Mouse (Mus musculus) erythroblast, embryonic 14.5 days (primary cell): ENCODE data around the gene Sumf1. TPM values are rescaled to one million over a fixed set of nuclear protein-coding genes. Genes with fewer than 3 reads are reported as not detected.

ENCODE experiments used
- H3K27me3 ChIP-seq: 2 replicates; pipeline ENCODE4 v1.6.1; 2012; ENCODE audit warnings: inconsistent platforms; ENCODE audit not compliant: control insufficient read depth
- H3K36me3 ChIP-seq: 2 replicates; pipeline ENCODE4 v1.6.1; 2012; ENCODE audit warnings: mild to moderate bottlenecking, inconsistent platforms; ENCODE audit not compliant: control insufficient read depth
- H3K4me1 ChIP-seq: 2 replicates; pipeline ENCODE4 v1.6.1; 2012; ENCODE audit warnings: inconsistent platforms; ENCODE audit not compliant: control insufficient read depth
- H3K4me3 ChIP-seq: replicated peaks from 2 replicates; pipeline ENCODE3; 2012; ENCODE audit warnings: moderate library complexity, mild to moderate bottlenecking, inconsistent platforms
- H3K9me3 ChIP-seq: 2 replicates; pipeline ENCODE4 v1.6.1; 2012; ENCODE audit warnings: low read length, inconsistent platforms, mixed read lengths; ENCODE audit not compliant: control insufficient read depth
- GATA1 ChIP-seq: IDR thresholded peaks from 2 replicates; pipeline ENCODE4 v1.6.1; 2012; ENCODE audit warnings: low read length, inconsistent platforms, mixed read lengths
- TAL1 ChIP-seq: IDR thresholded peaks from 3 replicates; pipeline ENCODE4 v1.6.1; 2012; ENCODE audit warnings: low read length, inconsistent platforms, mixed read lengths
- polyA plus RNA-seq: library from polyadenylated mRNA; stranded (reverse); fragments of >175 nt; gene quantifications from 2 replicates; pipeline ENCODE4 v1.2.3, GENCODE M21; 2012

The Sumf1 gene
- polyA plus RNA-seq, 1 experiment, result 1.5 TPM

DNA sequence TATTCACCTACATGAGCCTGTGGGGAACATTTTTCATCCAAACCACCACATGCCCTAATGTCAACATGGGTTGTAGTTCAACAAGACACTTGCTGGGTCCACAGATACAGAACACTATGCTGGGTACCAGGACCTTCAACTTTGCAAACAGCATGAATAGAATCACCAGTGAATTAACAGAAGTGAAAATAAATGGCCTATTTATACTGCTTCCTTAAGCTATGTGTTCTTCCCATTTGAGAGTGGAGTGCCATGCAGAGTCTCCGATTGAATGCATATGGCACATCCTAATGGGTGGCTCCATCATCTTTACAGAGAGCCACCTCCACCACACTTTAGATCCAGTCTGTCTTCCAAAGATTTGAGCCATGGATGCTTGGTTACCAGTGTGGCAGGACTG, 5.3 kb upstream of the Sumf1 start:
- no peak for TF ChIP-seq TAL1
- no peak for TF ChIP-seq GATA1
- Histone ChIP-seq H3K9me3 (no peaks in the 10 kb centered on the region), H3K4me3 (no peak overlapping the region), H3K27me3 (peaks cover 16% of the 10 kb centered on the region), H3K36me3 (no peaks in the 10 kb centered on the region), H3K4me1 (peaks cover 2% of the 10 kb centered on the region)

DNA sequence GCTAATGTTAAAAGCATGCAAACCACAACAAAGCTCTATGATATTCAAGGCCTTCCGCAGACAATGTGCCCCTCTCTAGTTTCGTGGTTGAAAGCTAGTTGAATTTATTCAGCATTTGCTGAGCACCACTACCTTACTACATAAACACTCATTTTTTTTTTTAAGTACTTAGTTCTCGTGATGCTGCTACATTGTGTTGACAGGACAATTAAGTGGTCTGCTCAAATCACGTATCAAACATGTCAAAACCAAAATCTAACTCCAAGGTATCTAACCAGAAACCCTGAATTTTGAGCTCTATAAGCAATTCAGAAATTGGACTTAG, 265 bp upstream of the Sumf1 start:
- no peaks in the 10 kb centered on the region for H3K9me3 ChIP-seq
- H3K27me3 ChIP-seq, result peaks cover 4% of the 10 kb centered on the region; the same call in 1 of the 2 replicates
- TF ChIP-seq TAL1 (no peak), GATA1 (no peak)
- H3K36me3 ChIP-seq, result no peaks in the 10 kb centered on the region
- peaks cover 18% of the 10 kb centered on the region for H3K4me1 ChIP-seq
- H3K4me3 ChIP-seq, result peak overlapping the region; percentile 84

GRCm38 (mm10) chr6:108179087-108179486, 6.3 kb downstream of the Sumf1 start:
- H3K36me3 ChIP-seq, result peaks cover 15% of the 10 kb centered on the region
- TF ChIP-seq TAL1 (no peak), GATA1 (no peak)
- H3K9me3 ChIP-seq, result no peaks in the 10 kb centered on the region
- no peak overlapping the region for H3K4me3 ChIP-seq
- H3K27me3 ChIP-seq, result no peaks in the 10 kb centered on the region
- no peaks in the 10 kb centered on the region; the same call in 1 of the 2 replicates for H3K4me1 ChIP-seq

- no peak for TF ChIP-seq TAL1
- TF ChIP-seq GATA1, result no peak
- no peaks in the 10 kb centered on the region for H3K4me1 ChIP-seq
- no peaks in the 10 kb centered on the region for H3K9me3 ChIP-seq
- no peak overlapping the region for H3K4me3 ChIP-seq
- H3K27me3 ChIP-seq, result no peaks in the 10 kb centered on the region
- H3K36me3 ChIP-seq, result peaks cover 34% of the 10 kb centered on the region
Measured at GRCm38 (mm10) chr6:108174181-108174580, 11.2 kb downstream of the Sumf1 start.

- Histone ChIP-seq H3K36me3 (peaks cover 34% of the 10 kb centered on the region), H3K27me3 (no peaks in the 10 kb centered on the region)
- TF ChIP-seq GATA1 (no peak), TAL1 (no peak)
Measured at GRCm38 (mm10) chr6:108172219-108172618, 13.2 kb downstream of the Sumf1 start.

DNA sequence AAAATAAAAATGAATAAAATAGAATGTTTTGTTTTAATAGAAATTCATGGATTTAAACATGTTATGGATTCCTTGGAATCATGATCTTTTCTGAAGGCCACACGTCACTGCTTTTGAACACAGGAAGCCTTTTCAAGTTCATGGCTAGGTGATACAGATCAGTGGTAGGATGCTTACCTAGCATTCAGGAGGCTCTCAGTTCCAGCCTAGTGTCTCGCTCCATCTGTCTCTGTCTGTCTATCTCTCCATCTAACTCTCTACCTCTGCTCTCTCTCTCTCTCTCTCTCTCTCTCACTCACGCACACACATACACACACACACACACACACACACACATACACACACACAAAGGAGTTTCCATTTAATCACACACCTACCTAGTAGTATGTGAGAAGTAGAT, 15.9 kb downstream of the Sumf1 start:
- Histone ChIP-seq H3K27me3 (no peaks in the 10 kb centered on the region), H3K4me3 (no peak overlapping the region), H3K4me1 (peaks cover 3% of the 10 kb centered on the region; the same call in 1 of the 2 replicates), H3K9me3 (no peaks in the 10 kb centered on the region), H3K36me3 (peaks cover 23% of the 10 kb centered on the region)
- TF ChIP-seq GATA1, result no peak
- no peak for TF ChIP-seq TAL1

More at GRCm38 (mm10) chr6:108172219-108172618, 13.2 kb downstream of the Sumf1 start:
- no peaks in the 10 kb centered on the region for H3K9me3 ChIP-seq
- H3K4me3 ChIP-seq, result no peak overlapping the region
- H3K4me1 ChIP-seq, result no peaks in the 10 kb centered on the region

GRCm38 (mm10) chr6:108168723-108169122, 16.7 kb downstream of the Sumf1 start:
- TF ChIP-seq GATA1 (no peak), TAL1 (no peak)
- peaks cover 18% of the 10 kb centered on the region for H3K36me3 ChIP-seq

GRCm38 (mm10) chr6:108167946-108168680, 17.3 kb downstream of the Sumf1 start:
- Histone ChIP-seq H3K27me3 (no peaks in the 10 kb centered on the region), H3K4me3 (no peak overlapping the region), H3K9me3 (no peaks in the 10 kb centered on the region), H3K36me3 (peaks cover 12% of the 10 kb centered on the region), H3K4me1 (peaks cover 3% of the 10 kb centered on the region; the same call in 1 of the 2 replicates)
- TF ChIP-seq GATA1, result no peak
- TF ChIP-seq TAL1, result no peak

More at GRCm38 (mm10) chr6:108168723-108169122, 16.7 kb downstream of the Sumf1 start:
- Histone ChIP-seq H3K4me1 (peaks cover 3% of the 10 kb centered on the region; the same call in 1 of the 2 replicates), H3K9me3 (no peaks in the 10 kb centered on the region), H3K4me3 (no peak overlapping the region), H3K27me3 (no peaks in the 10 kb centered on the region)

DNA sequence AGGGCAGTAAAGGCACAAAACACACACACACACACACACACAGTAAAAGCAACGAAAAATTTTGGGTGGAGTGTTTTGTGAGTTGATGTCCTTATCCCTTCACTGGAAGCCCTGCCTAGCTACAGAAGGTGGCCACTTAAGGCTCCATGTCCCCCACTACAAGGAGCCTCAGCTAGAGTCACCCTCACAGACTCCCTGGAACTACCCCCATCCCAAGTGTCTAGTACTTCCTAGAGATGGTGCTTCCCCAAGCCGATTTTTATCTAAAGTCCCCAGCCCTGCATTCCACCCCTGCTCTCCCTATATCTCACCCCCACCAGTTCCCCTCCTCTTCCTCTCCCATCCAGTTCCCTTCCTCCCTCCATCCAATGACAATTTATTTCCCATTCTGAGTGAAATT, 19.8 kb downstream of the Sumf1 start:
- Histone ChIP-seq H3K9me3 (no peaks in the 10 kb centered on the region), H3K27me3 (no peaks in the 10 kb centered on the region), H3K36me3 (no peaks in the 10 kb centered on the region), H3K4me1 (peaks cover 3% of the 10 kb centered on the region; the same call in 1 of the 2 replicates), H3K4me3 (no peak overlapping the region)
- TF ChIP-seq GATA1 (no peak), TAL1 (no peak)

GRCm38 (mm10) chr6:108164935-108165334, 20.4 kb downstream of the Sumf1 start:
- TF ChIP-seq TAL1 (no peak), GATA1 (no peak)
- Histone ChIP-seq H3K9me3 (no peaks in the 10 kb centered on the region), H3K4me1 (peaks cover 3% of the 10 kb centered on the region; the same call in 1 of the 2 replicates), H3K27me3 (no peaks in the 10 kb centered on the region), H3K4me3 (no peak overlapping the region), H3K36me3 (no peaks in the 10 kb centered on the region)
